Mouse (Mus musculus) layer of hippocampus, adult 11-12 months (tissue): ENCODE measurements around the gene Slc1a2.

Experiments used
- DNase-seq: peaks from one replicate; pipeline ENCODE4 v3.0.0; 2022; ENCODE audit warnings: low spot score

Gene Slc1a2

DNA sequence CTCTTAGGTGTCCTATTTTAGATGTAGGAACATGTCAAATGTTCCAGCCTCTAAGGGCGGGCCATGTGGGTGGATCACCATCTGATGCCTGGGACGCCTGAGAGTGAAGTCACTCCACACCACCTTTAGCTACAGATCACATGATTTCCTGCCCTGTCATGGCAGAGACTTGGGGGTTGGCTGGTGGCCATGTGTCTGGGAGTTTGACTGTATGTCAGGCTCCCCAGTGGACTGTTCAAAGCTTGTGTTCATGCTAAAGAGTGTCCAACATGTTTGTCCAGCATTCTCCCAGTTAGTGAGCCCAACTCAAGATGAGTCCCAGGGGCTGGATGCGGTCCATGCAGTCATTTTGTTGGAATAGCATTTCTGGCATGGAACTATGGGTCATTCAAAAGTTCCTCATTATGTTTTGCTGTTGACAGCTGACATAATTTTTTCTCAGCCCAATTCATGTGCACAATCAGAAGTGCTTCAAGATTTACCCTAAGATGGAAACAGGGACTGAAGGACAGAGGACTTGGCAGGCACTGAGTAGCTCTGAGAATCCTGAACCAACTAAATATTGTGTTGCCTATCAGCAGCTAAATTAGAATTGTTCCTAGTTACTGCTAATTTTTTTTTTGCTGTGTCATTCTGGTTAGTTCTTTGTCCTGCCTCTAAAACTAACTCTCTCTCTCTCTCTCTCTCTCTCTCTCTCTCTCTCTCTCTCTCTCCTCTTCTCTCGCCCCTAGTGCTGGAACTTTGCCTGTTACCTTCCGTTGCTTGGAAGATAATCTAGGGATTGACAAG is 102.0 kb downstream of the Slc1a2 start:
- DNase-seq, result no peak

DNA sequence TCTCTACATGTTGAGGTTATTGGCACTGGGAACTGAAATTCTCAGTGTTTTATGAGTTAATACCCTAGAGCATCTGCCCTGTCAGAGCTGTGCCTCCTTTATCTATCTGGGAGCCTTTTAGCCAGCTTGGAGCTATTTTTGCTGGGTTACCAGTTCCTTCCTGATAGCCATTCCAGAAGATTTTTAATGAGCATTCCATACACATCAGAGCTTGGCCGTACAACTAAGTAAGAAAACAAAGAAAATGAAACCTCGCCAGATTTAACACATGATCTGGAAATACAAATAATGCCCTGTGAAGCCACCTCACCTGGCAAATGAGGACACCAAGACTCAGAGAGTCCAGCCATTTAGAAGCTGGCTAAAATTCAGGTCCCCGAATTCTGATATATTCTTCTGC is 104.7 kb downstream of the Slc1a2 start:
- no peak for DNase-seq

DNA sequence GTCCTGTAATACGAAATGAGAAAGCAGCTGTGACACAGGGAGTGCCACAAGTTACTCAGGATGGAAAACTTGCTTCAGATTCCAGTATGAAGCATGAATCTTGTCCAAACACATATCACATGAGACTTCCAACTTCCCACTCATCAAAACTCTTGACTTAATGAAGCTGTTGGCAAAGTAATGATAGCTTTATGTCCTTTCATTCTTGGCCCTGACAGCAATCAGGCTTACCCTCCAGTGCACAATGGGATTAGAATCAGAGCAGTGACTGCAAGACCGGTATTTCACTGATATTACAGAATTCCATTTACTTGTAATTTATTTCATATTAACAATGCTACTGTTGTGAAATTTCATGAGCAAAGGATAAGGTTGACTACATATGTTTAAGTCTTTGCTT is 105.5 kb downstream of the Slc1a2 start:
- DNase-seq, result no peak

DNA sequence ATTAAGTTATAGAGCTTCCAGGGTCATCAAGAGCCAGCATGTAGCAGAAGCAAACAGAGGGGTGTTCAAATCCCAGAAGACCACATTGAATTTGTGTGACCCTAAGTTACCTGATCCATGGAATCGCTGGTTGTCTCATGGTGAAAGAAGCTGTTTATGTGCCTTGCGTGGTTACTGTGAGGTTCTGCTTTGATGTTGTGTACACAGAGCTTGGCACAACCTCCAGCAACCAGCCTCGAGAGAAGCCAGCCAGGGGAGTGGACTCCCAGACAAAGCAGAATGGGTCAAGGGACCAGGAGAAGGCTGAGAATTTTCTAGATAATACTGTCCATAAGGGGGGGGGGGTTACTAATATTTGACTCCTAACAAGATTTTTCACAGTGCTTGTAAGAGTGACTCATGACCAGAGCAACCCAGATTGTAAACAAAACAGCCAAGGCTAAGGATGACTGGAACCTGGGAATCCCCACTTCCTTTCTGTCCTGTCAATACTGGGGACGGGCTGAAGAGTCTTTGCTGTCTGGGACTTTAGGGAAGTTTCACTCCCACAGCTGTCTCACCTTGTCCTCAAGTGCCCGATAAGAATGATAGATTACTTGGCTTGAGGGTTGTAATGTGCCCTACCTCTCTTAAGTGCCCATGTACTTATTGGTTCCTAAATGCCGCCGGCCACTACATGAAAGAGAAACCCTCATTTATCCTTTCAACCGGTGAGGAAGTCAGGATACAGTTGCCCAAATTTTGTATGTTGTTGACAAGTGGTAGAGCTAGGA is 106.3 kb downstream of the Slc1a2 start:
- no peak for DNase-seq

DNA sequence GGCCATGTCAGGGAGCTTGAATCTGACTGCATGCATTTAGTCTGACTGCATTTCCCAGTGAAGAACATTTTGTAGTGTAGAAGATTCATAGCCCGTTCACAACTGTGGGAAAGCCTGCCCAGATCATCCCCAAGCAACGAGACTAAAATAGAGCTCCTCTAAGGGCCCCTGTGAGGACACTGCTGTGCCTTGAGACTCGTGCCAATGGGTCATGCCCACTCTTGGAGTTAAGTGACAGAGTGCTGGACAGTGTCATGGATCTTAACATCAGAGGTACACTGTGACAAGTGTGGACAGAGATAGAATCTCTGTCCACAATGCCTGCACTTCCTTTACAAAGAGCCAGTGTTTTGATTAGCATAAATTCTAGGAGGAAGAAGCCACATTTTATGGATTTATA is 109.8 kb downstream of the Slc1a2 start:
- DNase-seq, result no peak

DNA sequence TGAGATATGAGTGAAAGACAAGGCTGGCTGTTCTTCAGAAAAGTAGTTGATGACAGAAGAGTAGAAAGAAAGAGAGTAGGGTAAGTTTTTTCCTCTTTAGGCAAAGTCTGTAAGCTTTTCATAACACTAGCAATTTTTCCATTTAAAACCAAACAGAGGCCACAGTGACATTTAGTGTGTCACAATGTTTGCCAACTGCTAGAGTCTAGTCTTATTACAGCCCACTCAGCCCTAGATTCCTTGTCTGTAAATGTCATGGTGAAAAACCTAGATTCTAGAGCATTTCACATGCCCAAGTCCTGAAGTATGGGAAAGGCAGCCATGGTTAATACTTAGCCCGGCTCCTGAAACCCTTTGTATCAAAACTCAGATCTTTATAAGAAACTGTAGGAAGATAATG is 112.8 kb downstream of the Slc1a2 start:
- no peak for DNase-seq

DNA sequence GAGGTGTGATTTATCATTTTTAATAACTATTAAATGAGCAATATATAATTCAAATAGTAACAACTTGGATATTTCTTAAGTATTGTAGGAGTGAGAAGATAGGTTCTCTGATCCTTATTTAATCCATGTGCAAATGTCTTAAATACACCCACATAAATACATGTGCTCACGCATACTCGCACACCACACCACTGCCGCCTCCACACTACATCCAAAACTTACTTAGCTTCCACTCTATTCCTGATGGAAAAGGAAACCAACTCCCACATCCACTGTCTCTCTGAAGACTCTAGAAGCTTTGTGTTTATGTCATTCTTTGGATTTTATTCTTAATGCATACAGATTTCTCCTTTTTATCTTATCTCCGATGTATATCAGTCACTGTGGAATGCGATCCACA is 113.8 kb downstream of the Slc1a2 start:
- DNase-seq, result no peak

DNA sequence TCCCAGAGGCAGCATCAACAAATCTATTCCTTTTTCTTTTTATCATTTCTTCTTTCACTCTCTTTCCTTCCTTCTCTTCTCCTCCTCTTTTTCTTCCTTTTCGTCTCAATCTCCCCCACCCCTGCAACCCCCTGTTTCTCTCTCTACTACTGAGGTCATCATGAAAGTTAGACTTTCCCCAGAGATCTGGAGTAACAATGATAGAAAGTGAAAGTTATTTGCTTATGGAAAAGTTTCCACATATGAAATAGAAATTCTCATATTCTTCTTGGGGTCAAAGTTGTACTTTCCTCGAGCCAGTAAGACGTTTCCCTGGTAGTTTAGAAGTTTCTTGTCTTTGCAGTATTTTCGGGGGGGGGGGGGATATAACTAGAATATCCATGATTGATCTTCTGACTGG is 116.2 kb downstream of the Slc1a2 start:
- no peak for DNase-seq

DNA sequence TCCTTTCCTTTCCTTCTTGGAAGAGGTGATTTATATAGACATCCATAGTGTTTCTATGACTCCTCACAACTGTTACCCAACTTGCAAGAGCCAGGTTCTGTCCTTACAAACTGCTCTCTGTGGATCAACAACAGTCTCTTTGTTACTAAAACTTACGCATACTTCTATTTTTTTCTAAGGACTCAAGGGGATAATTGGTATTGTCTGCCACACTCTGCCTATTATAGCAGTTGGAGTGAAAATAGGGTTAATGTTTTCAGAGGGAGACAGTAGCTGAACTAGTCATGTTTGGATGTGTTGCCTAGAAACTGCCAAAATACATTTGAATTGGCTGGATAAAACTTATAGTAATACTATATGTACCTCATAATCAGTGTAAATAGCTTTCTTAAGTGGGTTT is 117.1 kb downstream of the Slc1a2 start:
- DNase-seq, result no peak

DNA sequence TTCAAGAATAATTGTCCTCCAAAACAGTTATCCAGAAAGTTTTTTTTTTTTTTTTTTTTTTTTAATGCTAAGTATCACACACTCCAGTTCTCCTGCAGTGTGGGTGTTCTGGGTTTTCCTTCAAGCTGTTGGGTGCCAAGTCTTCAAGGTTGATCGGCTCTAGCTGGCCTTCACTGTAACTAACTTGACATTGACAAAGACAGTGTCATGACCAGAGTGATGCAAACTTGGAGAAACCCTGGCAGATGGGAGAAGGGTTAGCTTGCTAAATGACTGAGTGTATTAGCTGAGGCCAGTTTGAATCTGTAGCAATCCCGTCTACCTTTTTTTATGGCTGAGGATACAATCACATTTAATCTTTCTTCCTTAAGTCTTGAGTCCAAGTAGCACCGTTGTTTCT is 119.7 kb downstream of the Slc1a2 start:
- no peak for DNase-seq

DNA sequence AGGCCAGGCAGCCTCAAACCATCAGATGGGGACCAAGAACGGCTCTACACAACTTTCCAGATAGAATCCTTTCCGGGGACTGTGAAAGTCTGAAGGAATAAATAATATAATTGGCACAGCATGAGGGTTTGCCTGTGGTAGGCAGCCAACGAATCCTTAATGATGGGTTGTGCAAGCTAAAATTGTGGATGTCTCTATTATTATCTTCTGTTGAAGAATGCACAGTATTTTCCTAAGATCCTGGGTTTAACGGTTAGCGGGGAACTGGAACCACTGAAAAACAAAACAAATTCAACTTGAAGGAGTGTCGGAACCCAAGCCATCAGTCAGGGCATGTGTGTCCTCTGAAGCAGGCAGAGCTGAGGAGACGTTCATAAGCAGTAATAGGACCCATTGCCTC is 124.3 kb downstream of the Slc1a2 start:
- DNase-seq, result no peak

DNA sequence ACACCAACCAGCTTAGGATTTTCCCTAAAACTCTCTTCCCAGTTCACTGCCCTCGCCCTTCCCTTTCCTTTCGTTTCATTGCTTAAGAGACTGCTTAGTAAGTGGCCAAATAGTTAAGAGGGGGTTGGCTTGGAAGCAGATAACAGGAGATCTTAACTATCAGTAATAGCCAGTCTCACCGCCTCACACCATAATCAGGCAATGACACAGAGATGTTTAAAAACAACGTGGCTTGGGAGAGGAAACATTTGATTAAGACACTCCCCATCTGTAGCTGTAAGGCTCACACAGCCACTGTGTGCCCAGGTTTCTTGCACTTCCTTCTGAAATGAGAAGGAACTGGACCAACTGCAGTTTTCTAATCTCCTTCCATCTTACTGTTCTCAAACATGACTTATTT is 127.2 kb downstream of the Slc1a2 start:
- no peak for DNase-seq

DNA sequence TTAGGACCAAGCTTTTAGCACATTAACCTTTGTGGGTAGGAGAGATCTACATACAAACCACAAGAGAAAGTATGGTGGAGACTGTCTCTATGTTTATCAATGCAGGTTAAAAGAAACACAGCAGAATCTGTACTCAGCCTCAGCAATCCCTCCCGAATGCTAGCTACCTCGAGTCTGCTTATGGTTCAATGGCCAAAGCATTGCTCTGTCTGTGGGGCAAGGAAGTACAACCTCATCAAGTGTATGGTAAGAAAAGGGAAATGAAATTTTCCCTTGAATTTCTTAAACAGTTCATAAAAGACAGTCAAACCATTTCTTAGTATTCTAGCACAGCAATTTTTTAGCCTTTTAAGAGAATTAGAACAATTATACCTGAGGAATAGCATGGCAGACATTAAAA is 133.2 kb downstream of the Slc1a2 start:
- DNase-seq, result no peak

DNA sequence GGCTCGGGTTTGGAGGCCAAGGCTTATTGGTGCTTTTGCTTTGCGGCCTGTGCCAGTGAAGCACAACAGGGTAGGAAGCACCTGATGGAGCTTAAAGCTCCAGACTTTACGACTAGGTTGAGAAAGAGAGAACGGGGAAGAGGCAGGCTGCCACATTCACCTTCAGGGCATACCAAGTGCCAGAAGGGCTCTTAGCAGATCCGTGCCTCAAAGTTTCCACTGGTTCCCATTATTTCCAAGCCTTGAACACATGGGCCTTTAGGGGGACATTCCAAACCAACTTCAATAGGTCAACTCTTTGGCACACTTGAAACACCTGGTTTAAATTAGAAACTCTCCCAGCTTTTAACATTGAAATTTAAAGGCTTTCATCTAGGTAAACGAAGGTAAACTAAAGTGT is 134.3 kb downstream of the Slc1a2 start:
- DNase-seq, result no peak

DNA sequence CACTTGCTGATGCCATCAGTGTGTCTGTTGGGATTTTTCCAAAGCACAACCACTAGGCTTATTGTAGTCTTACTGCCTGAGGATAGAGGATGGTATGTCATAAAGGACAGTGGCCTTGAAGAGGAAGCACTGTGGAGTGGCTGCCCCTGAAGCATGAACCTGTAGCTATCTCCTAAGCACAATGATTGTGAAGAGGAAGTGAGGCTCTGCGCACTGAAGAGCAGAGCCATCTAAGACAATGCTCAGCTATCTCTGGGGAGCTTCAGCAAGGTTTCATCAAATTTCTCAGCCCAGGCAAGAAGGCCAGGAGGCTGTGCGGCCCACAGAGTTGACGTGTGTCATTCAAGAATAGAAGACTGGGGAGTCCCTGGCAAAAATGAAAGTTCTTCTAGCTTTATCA is 136.6 kb downstream of the Slc1a2 start:
- DNase-seq, result no peak

DNA sequence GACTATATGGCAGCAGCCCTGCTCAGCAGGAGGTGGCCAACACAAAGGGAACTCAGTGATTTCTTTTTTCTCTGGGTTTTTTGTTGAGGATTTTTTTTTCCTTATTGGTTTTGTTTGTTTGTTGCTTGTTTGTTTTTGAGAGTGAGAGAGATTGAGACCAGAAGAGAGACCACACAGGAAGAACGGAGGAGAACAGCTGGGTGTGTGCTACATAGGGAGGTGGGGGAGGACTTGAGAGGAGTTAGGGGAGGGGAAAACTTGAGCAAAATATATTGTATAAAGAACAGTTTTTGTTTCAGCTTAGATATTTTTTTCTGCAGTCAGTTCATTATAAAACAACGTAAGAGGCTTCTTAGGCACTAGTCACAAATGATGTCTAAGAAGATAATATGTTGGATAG is 139.7 kb downstream of the Slc1a2 start:
- DNase-seq, result no peak

DNA sequence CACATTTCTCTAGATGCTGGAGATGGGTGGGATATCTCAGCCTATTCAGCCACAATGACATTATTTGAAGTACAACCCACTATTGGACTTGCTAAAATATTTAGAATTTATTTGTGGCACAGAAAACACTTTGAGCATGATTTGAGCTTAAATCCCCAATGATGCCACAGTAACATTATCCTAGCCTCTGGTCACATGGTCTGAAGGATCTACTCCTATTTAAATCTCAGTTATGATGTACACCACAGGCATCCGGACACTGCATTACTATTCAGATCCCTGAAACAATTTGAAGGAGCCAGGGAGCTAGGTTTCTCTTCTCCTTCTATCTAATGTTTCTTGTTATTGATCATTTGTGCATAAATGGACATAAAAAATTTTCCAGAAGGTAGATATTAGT is 143.4 kb downstream of the Slc1a2 start:
- DNase-seq, result no peak

DNA sequence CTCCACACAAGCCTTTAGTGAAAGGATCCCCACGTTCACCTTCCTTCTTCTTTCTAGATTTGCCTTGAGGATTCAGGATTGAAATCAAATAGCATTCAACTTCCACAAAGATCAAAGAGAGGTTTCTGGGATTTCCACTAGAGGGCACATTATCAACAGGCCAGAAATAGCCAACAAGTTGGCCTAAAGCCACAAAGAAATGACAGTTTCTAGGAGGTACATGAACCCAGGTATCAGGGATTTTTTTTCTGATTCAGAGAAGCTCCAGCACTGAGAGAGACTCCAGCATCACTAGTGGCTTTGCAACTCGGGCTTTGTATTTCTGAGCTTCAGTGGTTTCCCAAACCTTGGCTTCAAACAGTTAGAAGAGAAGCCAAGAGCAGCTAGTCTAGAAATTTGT is 145.7 kb downstream of the Slc1a2 start:
- DNase-seq, result peak; percentile 54

DNA sequence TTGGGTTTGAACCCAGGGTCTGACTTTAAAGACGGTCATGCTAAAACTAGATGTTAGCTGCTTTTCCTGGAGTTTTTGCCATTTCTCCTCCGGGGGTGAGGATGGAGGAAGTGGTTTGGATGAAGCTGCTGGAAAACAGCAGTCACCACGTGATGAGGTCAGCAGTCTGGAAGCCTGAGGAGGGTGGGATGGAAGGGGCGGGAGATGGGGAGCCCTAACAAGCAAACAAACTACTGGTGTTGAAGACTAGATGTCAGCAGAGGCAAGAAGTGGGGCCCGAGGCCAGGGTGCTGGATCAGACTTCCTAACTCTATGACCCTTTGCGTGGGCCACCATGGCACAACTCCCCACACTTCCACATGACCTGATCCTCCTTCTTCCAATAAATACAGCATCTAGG is 146.8 kb downstream of the Slc1a2 start:
- no peak for DNase-seq

DNA sequence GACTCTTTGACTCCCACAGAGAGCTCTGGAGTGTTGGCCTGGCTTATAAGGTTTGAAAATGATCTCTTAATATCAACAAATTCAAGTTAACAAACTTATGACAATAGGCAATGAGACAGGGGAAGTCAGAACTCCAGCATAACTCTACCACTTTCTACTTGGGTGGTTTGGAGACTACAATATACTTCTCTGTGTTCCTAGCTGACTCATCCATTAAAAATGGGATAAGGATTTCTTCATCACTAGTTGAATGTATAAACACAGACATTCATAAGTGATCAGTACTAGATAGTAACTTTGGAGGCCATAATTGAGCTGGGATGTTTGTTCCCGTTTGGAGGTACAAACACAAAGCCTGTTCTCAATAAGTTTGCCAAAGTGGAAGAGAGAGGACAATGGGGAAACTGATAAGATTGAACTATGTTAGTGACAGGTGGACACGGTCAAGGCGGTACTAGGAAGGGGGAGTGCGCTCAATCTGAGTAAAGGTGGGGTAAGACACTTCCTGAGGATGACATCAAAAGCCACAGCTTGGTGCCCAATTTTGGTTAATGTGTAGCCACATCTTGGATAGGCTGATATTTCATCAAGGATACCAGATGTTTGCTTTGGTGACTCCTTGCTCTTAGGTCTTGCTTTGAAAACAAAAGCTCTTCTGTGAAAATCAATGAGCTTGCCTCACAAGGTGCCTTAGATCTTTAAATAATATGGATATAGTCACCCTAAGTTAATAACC is 147.5 kb downstream of the Slc1a2 start:
- DNase-seq, result no peak

DNA sequence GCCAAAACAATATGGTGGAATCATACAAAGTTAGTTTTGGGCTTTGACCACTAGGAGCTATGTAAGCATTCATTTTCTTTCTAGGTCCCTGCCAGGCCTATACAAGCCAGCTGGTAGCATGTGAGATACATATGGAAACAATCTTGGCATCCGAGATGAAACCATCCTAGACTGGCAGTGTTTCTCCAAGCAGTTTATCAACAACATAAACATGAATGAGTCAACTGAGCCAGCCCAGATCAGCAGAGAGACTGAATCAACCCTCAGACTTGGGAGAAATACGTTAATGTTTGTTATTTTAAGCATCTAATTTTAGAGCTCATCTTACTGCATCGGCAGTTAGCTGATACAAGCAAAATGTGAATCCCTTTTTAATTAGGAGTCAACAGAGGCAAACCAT is 149.2 kb downstream of the Slc1a2 start:
- no peak for DNase-seq

DNA sequence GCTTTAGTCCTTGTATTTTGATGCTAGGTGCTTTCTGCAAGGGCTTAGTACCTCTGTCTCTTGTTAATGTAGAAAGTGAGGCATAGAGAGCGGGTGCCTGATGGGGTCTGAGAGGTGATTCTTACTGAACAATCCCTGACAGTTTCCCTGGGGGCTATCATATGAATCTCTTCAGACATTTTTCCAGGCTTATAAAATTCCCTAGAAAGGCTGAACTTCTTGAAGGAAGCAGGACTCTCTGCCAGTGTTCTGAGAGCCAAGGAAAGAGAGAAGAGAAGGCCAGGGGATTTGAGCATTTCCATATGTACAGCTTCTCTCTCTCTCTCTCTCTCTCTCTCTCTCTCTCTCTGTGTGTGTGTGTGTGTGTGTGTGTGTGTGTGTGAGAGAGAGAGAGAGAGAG is 151.0 kb downstream of the Slc1a2 start:
- no peak for DNase-seq

DNA sequence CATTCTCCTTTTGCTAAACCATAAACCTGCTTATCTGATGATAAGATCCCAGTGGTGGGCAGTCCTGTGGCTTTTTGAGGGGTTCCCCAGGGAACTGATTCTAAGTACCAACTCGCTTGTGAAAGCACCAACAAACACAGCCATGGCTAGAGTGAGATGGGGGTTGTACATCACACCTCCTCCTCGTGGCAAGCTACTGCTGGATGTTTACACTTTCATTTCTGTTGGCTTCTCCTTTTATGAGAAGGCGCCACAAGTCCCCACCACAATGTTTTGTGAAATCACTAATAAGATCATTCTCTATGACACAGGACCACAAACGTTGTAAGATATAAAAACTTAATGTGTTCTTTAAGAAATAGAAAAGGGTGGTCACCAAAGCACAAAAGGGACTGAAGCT is 154.3 kb downstream of the Slc1a2 start:
- no peak for DNase-seq
